Mouse (Mus musculus): ENCODE data around the gene Lipe. TPM values are rescaled to one million over a fixed set of nuclear protein-coding genes. Genes with fewer than 3 reads are reported as not detected.
"Not testable (repeated sequence)": the region's sequence is repeated elsewhere in the genome, so short reads cannot be mapped to it uniquely, and the experiment has no call there.

Lipe gene
- polyA plus RNA-seq (2012; rRNA removed) = 9.9 and 12.5 TPM in 2 replicates

DNA sequence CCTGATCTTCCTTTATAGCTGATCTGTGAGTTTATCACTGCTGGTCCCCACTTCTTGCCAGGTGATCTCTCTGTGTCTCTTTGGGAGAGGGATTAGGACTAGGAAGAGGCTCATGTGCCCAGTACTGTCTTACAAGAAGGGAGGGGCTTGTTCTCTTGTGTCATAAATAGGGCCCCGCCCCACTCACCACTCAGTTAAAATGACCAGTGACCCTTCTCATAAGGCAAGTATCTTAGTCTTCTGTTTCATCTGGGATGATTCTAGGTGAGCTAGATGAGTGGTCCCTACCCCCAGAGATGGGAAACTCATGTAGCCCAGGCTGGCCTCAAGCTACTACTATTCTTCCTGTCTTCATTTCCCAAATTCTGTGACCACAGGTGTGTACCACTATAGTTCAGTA lies at the start of gene Lipe:
Gene Lipe (minus strand): TSS at position 101 of the 400 bp plus-strand sequence.
- DNase-seq (ENCODE audit: extremely low spot score in 1 of 2, low spot score in 1 of 2) = no peak

DNA sequence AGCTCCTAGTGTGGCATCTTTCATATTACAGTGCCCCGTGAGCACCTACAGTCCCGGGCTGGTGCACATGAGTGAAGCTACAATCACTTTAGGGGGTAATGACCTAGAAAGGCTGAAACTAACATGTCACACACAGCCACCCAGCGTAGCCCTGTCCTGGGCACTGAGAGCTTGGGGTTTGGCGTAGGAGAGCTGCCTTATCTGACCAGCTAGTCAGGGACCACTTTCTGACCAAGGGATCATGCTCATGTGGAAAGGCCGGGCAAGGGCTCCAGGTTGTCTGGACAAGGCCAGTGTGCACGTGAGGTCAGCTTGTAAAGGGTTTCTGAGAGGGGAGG lies 42.3 kb upstream of the Lipe start:
- no peak for DNase-seq (ENCODE audit: extremely low spot score in 1 of 2, low spot score in 1 of 2)

DNA sequence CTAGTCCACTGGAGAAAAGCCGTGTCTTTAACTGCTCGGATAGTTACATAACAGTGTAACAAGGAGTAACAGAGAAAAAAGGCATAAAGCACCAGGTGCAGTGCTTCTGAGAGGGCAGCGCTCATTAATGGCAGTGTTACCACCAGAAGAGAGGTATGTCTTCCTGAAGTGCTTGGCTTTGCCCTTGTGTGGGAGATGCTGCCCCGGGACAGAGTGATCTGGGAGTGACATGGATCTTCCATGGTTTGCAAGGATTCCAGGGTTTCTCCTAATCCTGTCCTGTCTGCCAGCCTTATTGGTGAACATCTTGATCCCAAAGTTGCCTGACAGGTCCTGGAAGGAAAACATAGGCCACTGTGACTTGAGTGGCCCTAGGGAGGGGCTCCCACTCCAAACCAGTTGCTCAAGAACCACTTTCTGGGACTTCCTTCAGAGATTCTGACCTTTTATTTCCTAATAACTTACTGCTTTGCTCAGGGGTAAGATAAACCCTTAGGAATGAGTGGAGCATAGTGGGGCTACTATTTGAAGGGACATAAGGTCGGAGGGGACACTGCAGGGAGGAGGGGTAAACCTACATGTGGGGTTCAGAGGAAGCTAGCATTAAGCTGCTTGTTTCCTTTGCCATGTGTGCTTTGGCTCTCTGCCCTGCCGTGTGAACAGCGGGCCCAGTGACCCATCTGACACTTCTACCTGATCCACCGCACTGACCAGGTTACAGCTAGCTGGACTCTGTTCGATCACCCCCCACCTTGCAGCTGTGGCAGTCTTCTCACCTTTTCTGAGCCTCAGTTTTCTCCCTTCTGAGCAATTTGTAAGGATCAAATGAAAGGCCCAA lies 41.7 kb upstream of the Lipe start:
- no peak for DNase-seq (ENCODE audit: extremely low spot score in 1 of 2, low spot score in 1 of 2)

DNA sequence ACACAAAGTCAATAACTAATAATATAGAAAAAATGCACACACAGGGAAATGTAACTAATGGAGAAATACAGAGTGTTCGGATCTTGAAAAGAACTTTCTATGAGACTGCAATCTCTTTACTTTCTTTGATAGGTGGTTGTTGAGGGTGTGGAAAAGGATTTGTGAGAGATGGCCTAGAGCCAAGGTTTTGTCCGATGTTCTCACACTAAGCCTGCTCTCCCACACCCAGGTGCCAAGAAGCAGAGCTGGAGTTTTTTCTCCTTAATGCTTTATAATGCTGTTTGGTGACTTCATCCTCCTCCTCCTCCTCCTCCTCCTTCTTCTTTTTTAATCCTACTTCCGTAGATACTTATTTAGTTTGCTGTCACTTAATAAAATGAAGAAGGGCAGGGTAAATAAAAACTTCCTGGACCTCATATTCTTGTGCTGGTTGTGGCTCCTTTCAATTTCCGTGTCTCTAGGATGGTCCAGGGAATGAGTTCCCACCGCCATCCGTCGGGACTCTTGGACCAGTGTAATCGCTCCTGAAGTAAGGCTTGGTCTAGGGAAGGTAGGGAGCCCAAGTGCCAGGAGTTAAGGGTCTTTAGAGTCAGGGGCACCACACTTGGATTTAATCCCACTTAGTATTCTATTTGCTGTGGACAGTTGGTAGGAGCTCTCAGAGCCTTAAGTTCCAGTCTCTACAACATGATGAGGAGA lies 40.8 kb upstream of the Lipe start:
- DNase-seq (ENCODE audit: extremely low spot score in 1 of 2, low spot score in 1 of 2) = no peak

DNA sequence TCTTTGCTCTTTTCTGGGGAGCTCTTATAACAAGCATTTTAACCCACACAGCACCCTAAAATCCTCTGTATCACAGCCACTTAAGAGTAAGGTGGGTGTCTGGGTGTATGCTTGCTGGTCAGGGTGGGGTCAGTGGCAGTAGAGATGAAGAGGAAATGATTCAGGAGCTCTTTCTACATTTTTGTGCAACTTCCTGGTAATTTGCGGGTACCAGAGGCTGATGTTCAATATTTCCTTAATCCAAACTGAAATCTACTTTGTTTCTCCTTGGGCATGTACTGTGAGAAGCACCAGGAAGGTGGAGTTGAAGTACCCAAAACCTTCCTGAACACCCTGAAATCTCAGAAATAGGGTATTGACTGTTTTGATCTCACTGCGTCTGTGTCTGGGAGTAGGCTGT lies 38.2 kb upstream of the Lipe start:
- no peak for DNase-seq (ENCODE audit: extremely low spot score in 1 of 2, low spot score in 1 of 2)

DNA sequence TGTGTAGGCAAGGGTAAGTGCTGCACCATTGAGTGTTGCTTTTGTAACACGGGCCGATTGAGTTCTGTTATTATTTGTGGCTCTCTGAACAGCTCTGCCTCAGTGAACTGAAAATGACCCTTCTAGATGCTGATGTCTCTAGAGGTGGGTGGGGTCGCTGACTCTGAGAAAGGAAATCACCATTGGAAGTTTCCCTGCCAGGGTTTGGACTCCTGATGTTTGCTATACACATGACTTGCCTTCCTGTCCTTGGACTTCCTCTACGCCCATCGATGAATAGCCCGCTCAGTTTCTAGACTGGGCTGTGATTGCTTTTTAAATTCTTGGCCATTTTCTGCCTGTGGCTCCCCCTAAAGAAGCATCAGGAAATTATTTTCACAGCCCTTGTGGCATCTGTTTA lies 37.7 kb upstream of the Lipe start:
- no peak for DNase-seq (ENCODE audit: extremely low spot score in 1 of 2, low spot score in 1 of 2)

DNA sequence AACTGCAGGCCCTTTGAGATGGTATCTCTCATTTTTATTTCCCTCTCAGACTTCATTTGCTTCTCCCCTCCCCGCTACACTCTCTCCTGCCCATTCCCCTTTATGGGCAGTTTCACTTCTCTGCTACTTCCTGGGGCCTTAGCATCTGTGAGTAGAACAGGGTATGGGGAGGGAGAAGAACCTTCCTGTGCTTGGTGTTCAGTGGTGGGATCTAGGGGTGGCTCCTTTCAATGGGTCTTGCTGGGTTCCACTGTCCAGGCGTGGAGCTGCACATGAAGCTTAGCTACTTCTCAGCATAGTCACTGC lies 37.0 kb upstream of the Lipe start:
- DNase-seq (ENCODE audit: extremely low spot score in 1 of 2, low spot score in 1 of 2) = no peak

DNA sequence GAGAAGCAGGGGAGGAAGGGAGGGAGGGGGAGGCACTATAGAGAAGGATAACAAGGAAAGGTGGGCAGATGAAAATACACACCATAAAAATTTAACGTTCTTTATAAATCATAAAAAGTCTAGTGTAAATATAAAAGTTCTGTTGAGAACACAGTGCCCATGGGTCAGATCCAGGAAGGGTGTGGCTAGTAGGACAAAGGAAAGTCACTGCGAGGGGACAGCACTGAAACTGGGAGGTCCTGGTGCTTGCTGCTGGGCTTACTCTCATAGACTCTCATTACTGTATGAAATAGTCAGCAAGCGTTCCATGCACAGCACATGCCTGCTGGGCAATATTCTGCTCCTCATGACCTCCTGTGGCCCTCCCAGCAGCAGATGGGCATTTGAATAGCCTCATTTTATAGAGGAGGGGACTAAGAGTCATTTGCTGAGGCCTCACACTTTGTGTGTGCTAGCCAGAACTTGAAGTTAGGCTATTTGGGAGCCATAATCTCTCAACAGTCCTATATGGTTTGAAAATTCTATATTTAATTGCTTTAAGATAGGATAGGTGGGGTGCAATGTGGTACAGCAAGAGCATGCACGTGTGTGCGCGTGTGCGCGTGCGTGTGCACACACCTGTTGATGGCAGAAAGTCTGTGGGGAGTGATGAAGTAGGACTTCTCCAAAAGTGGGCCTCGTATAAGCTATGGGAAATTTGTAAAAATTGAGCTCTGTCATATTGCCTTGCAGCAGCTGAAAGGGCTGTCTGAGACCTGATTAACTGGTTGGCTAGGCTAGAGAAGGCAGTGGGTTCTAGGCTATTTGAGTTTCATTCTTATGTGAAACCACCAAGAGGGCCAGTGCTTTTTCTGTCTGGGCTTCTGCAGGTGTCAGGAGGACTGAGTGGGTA lies 36.4 kb upstream of the Lipe start:
- DNase-seq (ENCODE audit: extremely low spot score in 1 of 2, low spot score in 1 of 2) = no peak

DNA sequence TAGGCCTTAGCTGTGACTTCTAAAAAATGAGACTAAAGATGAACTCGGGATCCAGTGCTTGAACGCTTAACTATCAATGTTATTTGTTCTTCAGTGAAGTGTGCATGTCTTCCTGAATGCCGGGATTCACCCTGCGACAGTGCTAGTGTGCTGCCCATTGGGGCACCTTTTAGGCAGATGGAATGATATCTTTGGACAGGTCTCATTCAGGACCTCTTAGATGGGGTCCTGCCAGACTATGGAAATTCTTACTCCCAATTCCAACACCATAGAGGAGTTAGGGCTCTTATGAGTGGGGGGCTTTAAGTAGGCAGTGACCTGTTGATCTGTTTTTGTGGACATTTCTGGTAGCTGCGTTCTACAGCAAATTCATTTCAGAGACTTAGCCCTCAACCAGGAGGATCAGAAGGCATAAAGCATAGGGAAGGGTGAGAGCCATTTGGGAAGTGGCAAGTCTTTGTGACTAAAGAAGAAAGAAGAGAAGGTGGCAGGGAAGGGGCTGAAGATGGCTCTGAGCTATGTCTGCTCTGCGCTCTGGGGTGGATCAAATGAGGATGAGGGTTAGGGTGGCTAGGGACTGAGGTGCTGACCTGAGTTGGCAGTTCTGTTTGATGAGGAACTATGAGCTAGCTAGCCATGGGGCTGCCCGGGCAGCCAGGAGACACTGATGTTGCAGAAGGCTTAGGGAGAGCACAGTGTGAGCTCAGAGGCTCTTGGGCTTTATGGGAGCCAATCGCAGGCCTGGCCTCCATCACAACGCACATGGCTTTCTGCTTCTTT lies 35.5 kb upstream of the Lipe start:
- DNase-seq (ENCODE audit: extremely low spot score in 1 of 2, low spot score in 1 of 2) = no peak

DNA sequence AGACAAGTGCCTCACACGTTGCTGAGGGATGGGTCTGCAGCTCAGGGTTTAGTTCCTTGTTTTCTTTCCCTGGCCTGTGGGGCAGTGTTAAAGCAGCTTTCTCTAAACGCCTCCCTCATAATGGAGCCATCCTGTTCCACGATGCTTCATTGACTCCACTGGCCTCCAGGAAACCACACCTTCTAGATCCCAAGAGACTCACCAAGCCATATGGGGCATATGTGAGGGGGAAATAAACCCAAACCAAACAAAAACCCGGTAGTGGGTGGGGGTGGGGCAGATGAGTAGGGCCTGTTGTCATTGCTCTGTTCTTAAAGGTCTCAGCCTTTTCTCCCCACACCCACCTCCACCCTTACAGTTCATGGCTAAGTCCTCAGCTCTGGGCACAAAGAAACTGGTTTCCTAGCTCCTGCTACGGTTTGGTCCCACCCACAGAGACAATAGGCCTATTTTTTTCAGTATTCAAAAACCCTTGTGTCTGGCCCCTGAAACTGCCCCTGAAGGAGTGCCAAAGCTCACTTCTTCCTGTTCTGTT lies 34.6 kb upstream of the Lipe start:
- no peak for DNase-seq (ENCODE audit: extremely low spot score in 1 of 2, low spot score in 1 of 2)

DNA sequence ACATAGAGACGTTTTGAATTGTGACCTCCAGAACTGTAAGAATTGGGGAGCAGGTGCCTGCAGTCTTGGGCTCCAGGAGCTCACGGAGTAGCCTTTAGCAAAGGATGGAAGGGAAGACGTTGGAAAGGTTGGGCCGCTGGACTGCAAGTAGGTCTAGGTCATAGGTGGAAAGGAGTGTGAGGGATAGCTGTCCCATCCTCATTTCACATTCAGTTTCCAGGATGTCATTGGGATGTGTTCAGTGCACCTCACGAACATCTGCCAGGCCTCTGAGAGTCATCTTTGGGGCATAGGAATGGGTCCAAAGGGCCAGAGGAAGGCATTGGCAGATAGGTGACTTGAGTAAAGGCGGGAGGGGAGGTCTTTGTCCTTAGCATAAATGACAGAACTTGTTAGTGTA lies 33.9 kb upstream of the Lipe start:
- DNase-seq (ENCODE audit: extremely low spot score in 1 of 2, low spot score in 1 of 2) = no peak

DNA sequence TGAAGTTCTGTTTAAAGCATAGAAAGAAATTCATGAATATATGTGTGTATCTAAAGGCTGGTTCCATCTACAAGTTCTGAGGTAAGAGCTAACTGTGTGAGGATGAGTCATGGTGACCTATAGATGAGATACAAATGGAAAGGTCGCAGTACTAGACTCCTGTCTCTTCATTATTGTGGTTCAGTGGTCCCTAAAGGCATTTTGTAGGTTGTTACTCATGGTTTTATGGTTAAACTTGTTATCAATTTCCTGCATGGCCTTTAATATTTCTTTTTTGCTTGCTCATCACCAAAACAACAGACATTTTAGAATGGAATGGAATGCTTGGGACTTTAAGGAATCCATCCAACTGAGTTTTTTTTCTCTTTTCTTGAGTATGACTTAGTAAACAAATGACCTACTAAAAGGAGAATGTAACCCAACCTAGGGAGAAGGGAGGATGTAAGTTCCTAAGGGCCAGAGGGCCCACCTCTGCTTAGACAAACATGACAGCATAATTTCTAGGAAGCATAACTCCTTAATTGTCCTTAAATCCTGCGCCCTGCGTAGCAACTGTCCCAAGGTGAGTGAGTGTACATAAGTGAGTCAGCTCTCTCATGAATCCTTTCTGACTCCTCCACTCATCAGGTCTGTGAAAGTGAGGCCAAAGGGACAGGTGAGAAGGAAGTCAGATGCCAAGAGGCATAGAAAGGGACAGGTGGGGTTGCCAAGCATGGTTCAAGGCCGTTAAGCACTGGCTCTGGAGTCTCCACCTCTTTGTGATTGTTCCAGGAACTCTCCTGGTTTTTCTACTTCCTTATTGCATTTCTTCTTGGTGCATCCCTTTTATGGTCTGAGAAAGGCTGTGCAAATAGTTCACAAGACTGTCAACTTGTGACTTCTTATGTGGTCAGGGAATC lies 31.6 kb upstream of the Lipe start:
- no peak for DNase-seq (ENCODE audit: extremely low spot score in 1 of 2, low spot score in 1 of 2)

DNA sequence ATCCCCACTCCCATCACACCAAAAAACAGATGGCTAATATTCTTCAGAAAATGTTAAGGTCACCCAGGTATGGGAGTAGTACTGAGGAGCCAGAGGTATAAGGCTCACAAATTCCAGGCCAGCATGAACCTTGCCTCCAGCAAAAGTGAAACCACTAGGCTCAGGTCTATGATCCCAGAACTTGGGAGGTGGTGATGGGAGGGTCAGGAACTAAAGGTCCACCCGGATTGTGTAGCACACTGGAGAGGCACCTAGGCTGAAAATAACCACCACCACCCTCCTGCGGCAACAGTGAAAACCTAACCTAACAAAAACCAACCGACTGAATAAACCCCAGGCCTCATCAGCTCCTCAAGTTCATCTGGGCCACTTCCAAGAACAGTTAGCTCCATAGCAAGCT lies 29.8 kb upstream of the Lipe start:
- no peak for DNase-seq (ENCODE audit: extremely low spot score in 1 of 2, low spot score in 1 of 2)

DNA sequence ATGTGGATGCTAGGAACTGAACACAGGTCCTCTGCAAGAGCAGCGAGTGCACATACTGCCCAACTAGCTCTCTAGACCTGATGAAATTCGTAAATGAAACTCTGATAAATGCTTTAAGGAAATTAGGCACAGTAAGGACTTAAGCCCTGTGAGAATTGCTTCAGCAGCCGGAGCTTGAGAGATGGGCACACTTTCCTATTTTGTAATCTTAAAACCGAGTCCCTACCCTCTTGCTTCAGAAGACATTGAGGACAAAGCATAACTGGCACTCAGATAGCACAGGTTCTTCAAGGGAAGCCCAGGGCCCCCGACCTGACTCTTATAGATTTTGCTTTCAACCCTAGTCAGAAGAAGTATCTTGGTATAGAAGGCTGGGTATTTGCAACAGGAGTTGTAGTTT lies 28.6 kb upstream of the Lipe start:
- no peak for DNase-seq (ENCODE audit: extremely low spot score in 1 of 2, low spot score in 1 of 2)

DNA sequence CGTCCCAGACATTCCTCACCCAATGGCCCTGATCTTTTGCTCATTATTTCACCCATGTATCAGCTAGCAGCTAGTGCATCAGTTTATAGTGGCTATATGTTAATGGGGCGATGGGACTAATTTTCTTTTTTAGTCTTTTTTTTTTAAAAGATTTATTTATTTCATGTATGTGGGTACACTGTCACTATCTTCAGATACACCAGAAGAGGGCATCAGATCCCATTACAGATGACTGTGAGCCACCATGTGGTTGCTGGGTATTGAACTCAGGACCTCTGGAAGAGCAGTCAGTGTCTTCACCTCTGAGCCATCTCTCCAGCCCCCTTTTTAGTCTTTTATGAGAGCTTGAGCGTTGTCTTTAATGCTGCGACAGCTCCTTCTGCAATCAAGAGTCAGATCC lies 27.9 kb upstream of the Lipe start:
- not testable (repeated sequence) for DNase-seq (ENCODE audit: extremely low spot score in 1 of 2, low spot score in 1 of 2)

DNA sequence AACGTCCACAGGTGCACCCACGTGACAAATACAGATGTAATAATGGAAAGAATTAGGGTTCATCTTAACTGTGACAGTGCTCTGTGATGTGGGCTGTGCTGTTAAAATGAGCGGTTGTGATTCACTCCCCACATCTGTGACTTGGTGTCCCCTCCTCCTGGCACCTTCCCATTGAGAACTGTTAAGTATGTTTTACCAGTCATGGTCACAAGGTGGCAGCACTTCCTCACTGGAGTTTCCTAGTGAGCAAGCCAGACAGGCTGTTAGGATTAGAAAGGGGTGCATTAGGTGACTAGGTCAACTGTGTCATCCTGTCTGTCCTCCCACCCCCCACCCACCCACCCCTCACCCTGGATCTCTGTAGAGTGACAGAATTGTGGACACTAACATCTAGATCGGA lies 25.9 kb upstream of the Lipe start:
- DNase-seq (ENCODE audit: extremely low spot score in 1 of 2, low spot score in 1 of 2) = peak; percentile 65 to 96

DNA sequence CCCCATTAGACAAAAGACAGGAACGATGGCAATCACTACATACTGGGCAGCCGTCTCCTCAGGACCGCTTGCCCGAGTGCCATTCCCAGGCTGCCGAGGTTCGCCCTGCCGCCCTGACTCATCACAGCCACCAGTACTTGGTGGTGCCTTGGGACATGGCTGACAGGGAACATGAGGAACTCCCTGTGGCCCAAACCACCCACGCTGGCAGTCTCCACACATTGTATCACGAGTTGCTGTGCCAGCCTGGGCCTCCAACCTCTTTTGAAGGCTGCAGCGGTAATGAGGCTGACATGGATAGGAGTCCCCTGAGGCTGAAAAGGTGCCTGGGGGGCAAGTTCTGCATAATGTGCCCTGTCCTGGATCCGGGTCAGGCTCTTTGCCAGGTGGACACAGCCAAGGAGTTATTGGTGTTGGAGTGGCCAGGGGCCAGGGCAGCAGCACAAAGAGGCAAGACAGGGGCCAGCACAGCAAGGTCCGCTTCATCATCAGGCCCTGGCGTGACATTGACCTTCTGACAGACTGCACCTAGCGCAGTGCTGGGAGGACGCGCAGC lies 23.9 kb upstream of the Lipe start:
- no peak for DNase-seq (ENCODE audit: extremely low spot score in 1 of 2, low spot score in 1 of 2)

DNA sequence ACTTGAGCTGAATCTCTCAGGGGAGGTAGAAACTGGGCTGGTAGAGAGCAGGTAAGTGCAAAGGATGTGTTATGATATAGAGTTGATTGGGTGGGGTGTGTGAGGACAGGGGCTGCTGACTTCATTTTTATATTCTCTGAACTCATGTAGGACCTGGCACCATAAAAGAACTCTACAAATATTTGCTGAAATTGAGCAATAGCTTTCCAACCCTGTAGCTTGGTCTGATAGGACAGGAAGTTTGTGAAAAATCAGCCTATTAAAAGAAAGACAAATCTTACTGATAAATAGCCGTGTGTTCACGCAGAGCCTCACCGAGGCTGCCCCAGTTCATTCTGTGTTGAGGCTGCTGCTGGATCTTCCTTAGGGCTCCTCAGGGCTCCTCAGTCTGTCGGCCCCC lies 21.4 kb upstream of the Lipe start:
- DNase-seq (ENCODE audit: extremely low spot score in 1 of 2, low spot score in 1 of 2) = no peak

DNA sequence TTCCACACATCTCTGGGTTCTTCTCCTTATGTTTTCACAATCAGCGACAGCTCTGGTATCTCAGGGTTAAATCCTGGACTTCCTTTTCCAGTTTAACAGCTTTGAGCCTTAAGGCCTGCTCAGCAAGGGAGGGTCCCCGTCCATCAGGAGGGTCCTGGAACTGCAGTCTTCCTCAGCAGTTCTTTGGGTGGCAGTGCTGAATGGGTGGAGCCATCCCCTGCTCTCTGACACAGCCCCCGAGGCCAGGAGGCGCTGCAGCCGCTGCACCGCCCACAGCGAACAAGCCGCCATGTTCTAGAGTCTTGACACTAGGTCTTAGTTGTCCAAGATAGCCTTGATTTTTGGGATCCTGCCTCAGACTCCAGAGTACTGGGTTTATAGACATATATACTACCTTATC lies 21.0 kb upstream of the Lipe start:
- DNase-seq (ENCODE audit: extremely low spot score in 1 of 2, low spot score in 1 of 2) = no peak

Data from frontal cortex, adult 2 months (tissue).